Mouse (Mus musculus): ENCODE results near the gene Lpp. TPM values are rescaled to one million over a fixed set of nuclear protein-coding genes. Genes with fewer than 3 reads are reported as not detected.

Gene Lpp
- polyA plus RNA-seq, 1 experiment, result not detected

DNA sequence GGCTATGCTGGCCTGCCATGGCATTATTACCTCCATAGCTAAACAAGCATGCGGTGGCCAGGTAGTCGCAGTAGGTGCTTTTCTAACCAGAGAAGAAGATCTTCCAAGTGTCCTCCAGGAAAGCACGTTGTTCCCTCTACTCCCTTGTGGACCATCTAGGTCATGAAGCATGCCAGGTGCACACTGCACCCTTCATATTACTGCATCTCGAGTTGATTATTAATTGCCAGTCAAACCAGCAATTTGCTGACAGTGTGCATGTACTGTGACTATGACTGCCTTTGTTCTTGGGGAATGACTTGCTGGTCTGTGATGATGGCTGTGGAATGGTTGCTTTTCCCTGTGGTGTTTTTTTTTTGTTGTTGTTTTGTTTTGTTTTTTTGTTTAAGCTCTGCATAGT lies 45.1 kb downstream of the Lpp start:
- WGBS, result 86% methylated on average over 4 of the region's 4 CpGs
- Histone ChIP-seq H3K4me1 (ENCODE audit: control insufficient read depth, insufficient read depth, low read length) (peaks cover 18% of the 10 kb centered on the region), H3K4me3 (ENCODE audit: insufficient read depth, low read depth, low read length) (no peak overlapping the region), H3K27ac (ENCODE audit: insufficient read depth, low read depth, low read length) (no peak overlapping the region)
- TF ChIP-seq CTCF (IDR thresholded peaks at IDR 0.05; ENCODE audit: insufficient read depth, low read depth, low read length) (no peak), POLR2A (IDR thresholded peaks at IDR 0.05; ENCODE audit: insufficient read depth, low read depth, low read length) (no peak)

DNA sequence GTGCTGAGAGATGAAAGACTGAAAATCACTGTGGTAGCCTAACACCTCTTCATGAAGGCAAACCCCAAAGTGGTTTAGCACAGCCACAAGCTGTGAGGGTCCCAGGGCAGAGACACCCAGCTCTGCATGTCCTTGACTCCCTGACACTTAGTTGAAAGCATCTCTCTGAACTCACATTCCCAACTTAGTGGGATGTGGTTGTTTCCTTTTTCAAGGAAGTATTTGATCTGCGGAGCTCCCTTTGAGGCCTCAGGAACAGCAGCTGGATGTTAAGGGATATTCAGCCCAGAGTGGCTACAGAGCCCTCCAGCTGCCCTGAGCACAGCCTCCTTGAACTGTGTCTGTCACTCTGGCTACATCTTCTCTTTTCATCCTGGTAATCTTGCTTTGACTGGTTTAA lies 48.0 kb downstream of the Lpp start:
- Histone ChIP-seq H3K4me3 (ENCODE audit: insufficient read depth, low read depth, low read length) (no peak overlapping the region), H3K4me1 (ENCODE audit: control insufficient read depth, insufficient read depth, low read length) (peaks cover 3% of the 10 kb centered on the region; the same call in 1 of the 2 replicates), H3K27ac (ENCODE audit: insufficient read depth, low read depth, low read length) (no peak overlapping the region)
- TF ChIP-seq CTCF (IDR thresholded peaks at IDR 0.05; ENCODE audit: insufficient read depth, low read depth, low read length) (no peak), POLR2A (IDR thresholded peaks at IDR 0.05; ENCODE audit: insufficient read depth, low read depth, low read length) (no peak)
- WGBS, result 83% methylated on average over 1 of the region's 1 CpGs

DNA sequence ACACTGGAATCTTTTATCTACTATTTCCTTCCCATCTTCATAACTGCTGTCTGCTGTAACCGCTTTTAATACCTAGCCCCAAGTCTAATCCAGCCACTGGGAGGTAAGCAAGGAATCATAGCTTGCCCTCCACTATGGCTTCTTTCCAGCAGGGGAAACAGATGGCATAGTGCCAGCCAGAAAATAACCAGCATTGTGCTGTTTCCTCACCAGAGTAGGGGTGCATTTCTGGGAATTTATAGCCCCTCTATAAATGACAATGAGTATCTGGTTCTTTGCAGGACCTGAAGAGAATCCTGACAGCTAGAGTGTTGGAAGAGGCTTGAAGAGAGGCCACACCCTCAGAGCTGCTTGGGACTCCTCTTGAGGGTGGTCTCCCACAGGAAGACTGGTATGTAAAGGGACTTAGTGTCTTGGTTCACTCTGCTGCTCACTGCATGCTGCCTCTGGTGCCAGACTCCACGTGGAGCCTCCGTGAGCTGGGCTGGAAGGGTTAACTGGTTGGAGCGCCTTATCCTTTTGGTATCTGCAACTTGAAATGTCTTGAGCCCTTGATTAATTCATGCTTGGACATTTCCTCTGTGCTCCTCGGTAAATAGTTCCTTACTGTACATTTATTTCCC lies 49.3 kb downstream of the Lpp start:
- no peak for TF ChIP-seq POLR2A (IDR thresholded peaks at IDR 0.05; ENCODE audit: insufficient read depth, low read depth, low read length)
- TF ChIP-seq CTCF (IDR thresholded peaks at IDR 0.05; ENCODE audit: insufficient read depth, low read depth, low read length), result no peak
- no peaks in the 10 kb centered on the region for H3K4me1 ChIP-seq (ENCODE audit: control insufficient read depth, insufficient read depth, low read length)
- no peak overlapping the region for H3K4me3 ChIP-seq (ENCODE audit: insufficient read depth, low read depth, low read length)
- no peak overlapping the region for H3K27ac ChIP-seq (ENCODE audit: insufficient read depth, low read depth, low read length)
- 79% methylated on average over 5 of the region's 5 CpGs for WGBS

DNA sequence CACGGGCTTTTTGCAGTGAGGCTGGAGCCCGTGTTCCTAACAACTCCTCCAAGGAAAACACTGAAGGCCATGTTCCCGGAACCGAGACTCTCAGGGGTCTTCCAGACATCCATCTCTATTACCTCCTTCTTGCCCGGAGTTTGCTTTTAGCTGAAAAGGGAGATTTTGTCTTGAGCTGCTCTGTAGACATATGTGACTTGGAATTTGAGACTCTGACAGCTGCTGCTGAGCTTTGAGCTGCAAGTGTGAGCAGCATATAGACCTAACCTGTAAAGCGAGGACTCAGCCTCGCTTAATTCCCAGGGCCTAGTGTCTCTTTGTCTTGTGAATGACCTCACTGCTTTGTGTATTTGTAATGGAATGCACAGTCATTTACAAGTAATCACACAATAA lies 49.8 kb downstream of the Lpp start:
- WGBS, result 78% methylated on average over 7 of the region's 7 CpGs
- Histone ChIP-seq H3K4me1 (ENCODE audit: control insufficient read depth, insufficient read depth, low read length) (peaks cover 2% of the 10 kb centered on the region; the same call in 1 of the 2 replicates), H3K27ac (ENCODE audit: insufficient read depth, low read depth, low read length) (no peak overlapping the region), H3K4me3 (ENCODE audit: insufficient read depth, low read depth, low read length) (no peak overlapping the region)
- TF ChIP-seq POLR2A (IDR thresholded peaks at IDR 0.05; ENCODE audit: insufficient read depth, low read depth, low read length) (no peak), CTCF (IDR thresholded peaks at IDR 0.05; ENCODE audit: insufficient read depth, low read depth, low read length) (no peak)

DNA sequence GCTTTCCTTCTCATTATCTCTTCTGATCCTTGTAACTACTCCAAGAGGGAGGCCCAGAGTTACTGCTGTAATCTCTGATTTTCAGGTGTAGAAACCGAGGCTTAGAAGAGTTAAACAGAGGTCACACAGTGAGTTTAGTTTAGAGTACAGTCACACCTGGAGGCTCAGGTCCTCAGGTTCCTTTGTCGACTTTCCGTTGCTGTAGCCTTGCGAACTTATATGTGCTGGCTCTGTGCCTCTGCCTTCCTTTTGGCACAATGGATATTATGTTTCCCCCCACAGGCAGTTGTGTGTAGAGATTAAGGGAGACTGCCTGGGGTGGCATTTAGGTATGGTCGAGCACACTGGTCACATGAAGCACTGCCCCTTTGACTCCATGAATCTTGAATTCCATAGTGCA lies 50.2 kb downstream of the Lpp start:
- peaks cover 3% of the 10 kb centered on the region; the same call in 1 of the 2 replicates for H3K4me1 ChIP-seq (ENCODE audit: control insufficient read depth, insufficient read depth, low read length)

DNA sequence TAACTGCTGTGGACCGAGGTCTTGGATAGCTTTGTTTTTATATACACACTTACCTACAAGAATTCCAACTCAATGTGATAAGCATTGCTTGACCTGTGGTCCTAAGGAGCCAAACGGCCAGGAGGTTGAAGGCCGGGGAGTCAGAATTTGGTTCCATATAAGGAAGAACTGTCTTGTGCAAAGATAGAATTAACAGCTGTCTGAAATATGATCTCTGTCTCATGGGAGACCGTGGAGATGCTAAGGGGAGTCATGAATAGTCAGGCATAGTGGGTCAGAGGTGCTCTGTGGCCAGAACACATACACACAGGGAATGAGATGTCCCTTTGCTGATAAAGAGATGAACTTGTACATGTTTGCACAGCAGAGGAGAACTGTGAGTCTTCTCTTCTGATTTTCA lies 51.5 kb downstream of the Lpp start:
- H3K4me3 ChIP-seq (ENCODE audit: insufficient read depth, low read depth, low read length), result no peak overlapping the region
- no peak for TF ChIP-seq CTCF (IDR thresholded peaks at IDR 0.05; ENCODE audit: insufficient read depth, low read depth, low read length)
- no peak for TF ChIP-seq POLR2A (IDR thresholded peaks at IDR 0.05; ENCODE audit: insufficient read depth, low read depth, low read length)
- H3K4me1 ChIP-seq (ENCODE audit: control insufficient read depth, insufficient read depth, low read length), result peaks cover 5% of the 10 kb centered on the region; the same call in 1 of the 2 replicates
- 94% methylated on average over 4 of the region's 4 CpGs for WGBS
- no peak overlapping the region for H3K27ac ChIP-seq (ENCODE audit: insufficient read depth, low read depth, low read length)

More for the DNA sequence above, 50.2 kb downstream of the Lpp start:
- TF ChIP-seq CTCF (IDR thresholded peaks at IDR 0.05; ENCODE audit: insufficient read depth, low read depth, low read length), result no peak
- no peak for TF ChIP-seq POLR2A (IDR thresholded peaks at IDR 0.05; ENCODE audit: insufficient read depth, low read depth, low read length)
- H3K27ac ChIP-seq (ENCODE audit: insufficient read depth, low read depth, low read length), result no peak overlapping the region
- no peak overlapping the region for H3K4me3 ChIP-seq (ENCODE audit: insufficient read depth, low read depth, low read length)
- 74% methylated on average over 5 of the region's 5 CpGs for WGBS

DNA sequence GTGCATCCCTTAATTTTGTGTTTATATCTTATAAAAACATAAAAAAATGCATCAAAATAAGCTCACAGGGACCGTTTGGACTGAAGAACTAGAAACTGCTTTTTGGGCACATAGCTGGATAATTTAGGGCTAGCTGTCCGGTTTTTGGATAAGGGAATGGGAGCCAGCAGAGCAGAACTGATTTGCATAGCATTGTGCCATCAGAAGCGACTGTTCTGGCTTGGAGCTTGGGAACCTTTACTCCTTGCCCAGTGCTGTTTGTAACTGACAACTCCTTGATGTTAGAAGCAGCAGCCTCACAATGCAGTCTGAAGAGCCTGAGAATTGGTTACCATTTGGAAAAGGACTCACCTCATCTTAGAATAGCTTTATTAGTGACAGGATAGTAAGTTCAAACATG lies 52.2 kb downstream of the Lpp start:
- 79% methylated on average over 3 of the region's 3 CpGs for WGBS
- TF ChIP-seq POLR2A (IDR thresholded peaks at IDR 0.05; ENCODE audit: insufficient read depth, low read depth, low read length) (no peak), CTCF (IDR thresholded peaks at IDR 0.05; ENCODE audit: insufficient read depth, low read depth, low read length) (no peak)
- no peak overlapping the region for H3K27ac ChIP-seq (ENCODE audit: insufficient read depth, low read depth, low read length)
- no peak overlapping the region for H3K4me3 ChIP-seq (ENCODE audit: insufficient read depth, low read depth, low read length)
- peaks cover 7% of the 10 kb centered on the region for H3K4me1 ChIP-seq (ENCODE audit: control insufficient read depth, insufficient read depth, low read length)

DNA sequence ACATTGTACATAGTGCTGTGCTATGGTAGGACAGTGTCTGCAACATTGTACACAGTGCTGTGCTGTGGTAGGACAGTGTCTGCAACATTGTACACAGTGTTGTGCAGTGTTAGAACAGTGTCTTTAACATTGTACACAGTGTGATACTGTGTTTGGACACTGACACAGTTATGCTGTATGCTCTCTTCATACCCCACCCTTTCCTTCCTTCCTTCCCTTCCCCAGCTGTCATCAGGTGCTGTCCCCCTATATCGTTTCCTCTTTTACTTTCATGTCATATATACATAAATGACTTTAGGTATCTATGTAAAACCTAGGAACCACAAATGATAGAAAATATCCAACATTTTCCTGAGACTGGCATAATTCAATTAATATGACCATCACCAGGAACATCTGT lies 53.1 kb downstream of the Lpp start:
- TF ChIP-seq POLR2A (IDR thresholded peaks at IDR 0.05; ENCODE audit: insufficient read depth, low read depth, low read length) (no peak), CTCF (IDR thresholded peaks at IDR 0.05; ENCODE audit: insufficient read depth, low read depth, low read length) (no peak)

DNA sequence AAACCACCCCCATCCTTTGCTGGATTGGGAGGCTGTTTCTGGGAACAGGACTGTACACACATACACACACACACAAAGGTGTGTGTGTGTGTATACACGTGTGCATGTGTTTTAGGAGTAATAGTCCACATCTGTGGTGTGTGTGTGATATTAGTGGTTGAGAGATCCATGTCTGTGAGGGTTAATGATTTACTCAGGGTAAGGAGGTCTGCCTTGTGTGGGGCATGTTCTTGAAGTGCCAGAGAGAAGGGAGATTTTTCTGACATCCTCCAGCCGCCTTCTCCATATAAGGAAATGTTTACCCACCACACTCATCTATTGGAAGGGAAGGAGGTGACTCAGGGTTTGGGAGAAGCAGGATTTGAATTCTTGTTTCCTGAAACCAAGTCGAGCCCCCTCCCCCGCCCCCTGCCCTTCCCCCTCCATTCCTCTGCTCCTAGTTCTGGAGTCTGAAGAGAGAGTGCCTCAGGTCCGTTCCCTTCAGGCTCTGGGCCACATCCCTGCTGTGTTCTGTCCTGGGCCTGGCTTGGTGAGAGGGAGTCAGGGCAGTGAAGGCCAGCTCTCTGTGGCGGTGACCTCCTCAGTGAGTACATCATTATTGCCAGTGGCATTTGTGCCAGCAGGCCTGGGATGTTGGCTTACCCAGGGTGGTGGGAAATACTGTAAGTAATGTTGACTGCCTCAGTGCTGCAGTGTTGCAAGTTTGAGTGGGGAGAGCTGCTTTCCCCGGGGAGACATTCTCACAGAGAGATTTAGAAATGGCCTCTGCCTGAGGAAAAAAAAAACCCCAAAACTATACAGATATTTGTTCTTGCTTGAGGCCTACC lies 54.6 kb downstream of the Lpp start:
- 76% methylated on average over 7 of the region's 7 CpGs for WGBS
- no peak overlapping the region for H3K27ac ChIP-seq (ENCODE audit: insufficient read depth, low read depth, low read length)
- TF ChIP-seq CTCF (IDR thresholded peaks at IDR 0.05; ENCODE audit: insufficient read depth, low read depth, low read length), result no peak
- no peak for TF ChIP-seq POLR2A (IDR thresholded peaks at IDR 0.05; ENCODE audit: insufficient read depth, low read depth, low read length)
- H3K4me1 ChIP-seq (ENCODE audit: control insufficient read depth, insufficient read depth, low read length), result peaks cover 11% of the 10 kb centered on the region
- H3K4me3 ChIP-seq (ENCODE audit: insufficient read depth, low read depth, low read length), result no peak overlapping the region

More for the DNA sequence above, 53.1 kb downstream of the Lpp start:
- H3K4me3 ChIP-seq (ENCODE audit: insufficient read depth, low read depth, low read length), result no peak overlapping the region
- peaks cover 9% of the 10 kb centered on the region for H3K4me1 ChIP-seq (ENCODE audit: control insufficient read depth, insufficient read depth, low read length)
- no peak overlapping the region for H3K27ac ChIP-seq (ENCODE audit: insufficient read depth, low read depth, low read length)
- 89% methylated on average over 1 of the region's 1 CpGs for WGBS
